Mouse (Mus musculus) thymus, adult 2 months (tissue): ENCODE measurements around the gene Ptpn3.

Source experiments
- CTCF ChIP-seq: fragments of 200-500 bp; IDR thresholded peaks from 2 replicates; pipeline ENCODE4 v1.5.1; 2012; ENCODE audit warnings: mild to moderate bottlenecking, control low read depth, low read length, moderate library complexity, borderline replicate concordance; ENCODE audit not compliant: control insufficient read depth, poor library complexity, insufficient read depth; ENCODE audit errors: extremely low read depth
- POLR2A ChIP-seq: fragments of 200-500 bp; IDR thresholded peaks from 2 replicates; pipeline ENCODE4 v1.6.1; 2012; ENCODE audit warnings: mild to moderate bottlenecking, low read length, control low read depth, moderate library complexity; ENCODE audit not compliant: control insufficient read depth, poor library complexity, insufficient read depth; ENCODE audit errors: extremely low read depth

DNA sequence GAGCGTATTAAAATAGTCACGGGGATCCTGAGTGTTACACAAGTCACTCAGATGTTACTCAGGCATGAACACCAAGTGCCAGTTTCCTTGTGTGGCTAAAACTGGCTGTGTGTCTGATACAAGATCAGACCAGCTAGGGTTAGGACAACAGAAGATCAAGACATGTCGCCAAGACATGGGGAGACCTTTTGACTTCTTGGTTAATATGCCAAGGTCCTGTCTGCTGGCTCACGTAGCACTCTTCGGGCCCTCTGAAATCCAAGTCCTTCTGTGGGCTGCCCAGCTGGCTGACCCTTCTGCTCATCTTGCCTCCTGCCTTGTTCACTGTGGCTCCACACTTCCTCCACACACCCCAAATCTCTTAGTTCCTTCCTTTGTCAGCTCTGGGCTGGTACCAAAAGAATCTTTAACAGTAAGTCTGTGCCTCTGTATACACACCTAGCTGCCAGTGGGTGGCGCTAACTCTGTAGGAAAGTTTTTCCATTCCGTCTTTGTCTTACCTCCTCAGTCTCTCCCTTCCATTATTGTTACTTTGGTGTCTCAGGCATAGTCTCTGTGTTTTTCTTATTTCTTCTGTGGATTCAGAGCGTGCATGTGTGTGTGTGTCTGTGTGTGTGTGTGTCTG lies 38.5 kb downstream of the Ptpn3 start:
- TF ChIP-seq POLR2A (no peak), CTCF (no peak)
